Comparison of ENCODE assay signal across 15 mouse cellular contexts in genomic region chr9:60226155-60226554, GRCm38 (mm10).
DNase-seq lines count a peak whose midpoint lies in the region; ATAC-seq and TF ChIP-seq lines count a peak whose summit lies in the region.
"Had no signal": no experiment of that assay in that cellular context is flagged by ENCODE, and none has a peak within 500 bp of the region (broad histone marks: within the 10 kb centered on the region; RNA-seq: fewer than 3 reads in every experiment).

No protein-coding gene starts in this region.

- ATAC-seq in limb, embryonic 15.5 days (ENCODE audit: insufficient number of reproducible peaks, low FRiP score, low TSS enrichment, low read depth), result no peak
- ATAC-seq: hindbrain, embryonic 16.5 days had no signal

- no peak overlapping the region for H3K4me2 ChIP-seq in limb, embryonic 15.5 days
- H3K4me2 ChIP-seq: heart, embryonic 11.5 days had no signal

- no peak overlapping the region for H3K9ac ChIP-seq in limb, embryonic 15.5 days
- H3K9ac ChIP-seq: liver, embryonic 14.5 days had no signal

- WGBS in limb, embryonic 15.5 days, result 51% methylated on average over 14 of the region's 14 CpGs

- TF ChIP-seq CTCF in brain, embryonic 14.5 days (IDR thresholded peaks at IDR 0.05; ENCODE audit: borderline replicate concordance, extremely low read depth, insufficient read depth, insufficient read length), result no peak

- DNase-seq in embryo, embryonic 10 days (ENCODE audit: low spot score), result peak; percentile 24
- DNase-seq in embryo, embryonic 11 days, result no peak
- DNase-seq in brain, embryonic 14.5 days (ENCODE audit: low read depth), result peak; percentile 57
- DNase-seq in frontal cortex, postnatal 10 days (ENCODE audit: low spot score in 2 of 2), result peak; percentile 41 to 43
- no peak for DNase-seq in T-cell, adult 2 months (ENCODE audit: low spot score)
- no peak for DNase-seq in kidney, adult 18-20 months
- no peak for DNase-seq in gastrocnemius, adult 8-10 months (ENCODE audit: low spot score in 2 of 2)
- DNase-seq: cerebellum, adult 18-20 months; kidney, postnatal 36 days; thymus, postnatal 14 days had no signal

- H3K4me1 ChIP-seq in limb, embryonic 15.5 days, result peaks cover 31% of the 10 kb centered on the region

- TF ChIP-seq POLR2A in brain, embryonic 14.5 days (IDR thresholded peaks at IDR 0.05; ENCODE audit: borderline replicate concordance, extremely low read depth, insufficient read depth, insufficient read length, poor library complexity, severe bottlenecking), result no peak

- H3K27ac ChIP-seq in limb, embryonic 15.5 days, result peak overlapping the region; percentile 66
- H3K27ac ChIP-seq: liver, embryonic 14.5 days had no signal

- no peaks in the 10 kb centered on the region for H3K9me3 ChIP-seq in limb, embryonic 15.5 days
- H3K9me3 ChIP-seq: G1E had no signal

- no peaks in the 10 kb centered on the region for H3K27me3 ChIP-seq in limb, embryonic 15.5 days

- H3K4me3 ChIP-seq in limb, embryonic 15.5 days, result no peak overlapping the region

- H3K36me3 ChIP-seq in limb, embryonic 15.5 days, result no peaks in the 10 kb centered on the region
- H3K36me3 ChIP-seq: G1E had no signal

Comparison
In these comparisons a context has a peak if more than half of its experiments do, and no peak if none do; other contexts are left out.
1. DNase-seq: peak in embryo, embryonic 10 days (single experiment), brain, embryonic 14.5 days (single experiment) and frontal cortex, postnatal 10 days (2 of 2); none in embryo, embryonic 11 days (single experiment), T-cell, adult 2 months (single experiment), kidney, adult 18-20 months (single experiment) and gastrocnemius, adult 8-10 months (0 of 2).